Mouse (Mus musculus) mouse trophoblast stem cell (cell line): ENCODE results near the gene Evi5l.

Experiments
- in situ Hi-C, 2 experiments: fragments of 300-500 bp; cut with MseI, MboI; formaldehyde crosslinking; loops; 2 replicates in 1 of 2; 3 replicates in 1 of 2; pipeline ENCODE4 v1.15.1; 2025

Gene Evi5l

GRCm38 (mm10) chr8:4165852-4166751 is at the start of gene Evi5l:
TSS of gene Evi5l (plus strand) at chr8:4166567.
- in situ Hi-C loops: no loop called here

- in situ Hi-C loops: no loop called here
Measured at GRCm38 (mm10) chr8:4133798-4134197, 32.6 kb upstream of the Evi5l start, which contains the start of gene Cd209g. TSS of gene Cd209g (plus strand) at chr8:4134098.

GRCm38 (mm10) chr8:4139660-4140646 is 26.4 kb upstream of the Evi5l start:
- in situ Hi-C loops: no loop called here

- in situ Hi-C loops: no loop called here
Measured at GRCm38 (mm10) chr8:4141721-4142120, 24.6 kb upstream of the Evi5l start.

GRCm38 (mm10) chr8:4147272-4147671 is 19.1 kb upstream of the Evi5l start:
- in situ Hi-C loops: no loop called here

- in situ Hi-C loops: no loop called here
Measured at GRCm38 (mm10) chr8:4154878-4155277, 11.5 kb upstream of the Evi5l start.

- in situ Hi-C loops: no loop called here
Measured at GRCm38 (mm10) chr8:4162786-4163185, 3.6 kb upstream of the Evi5l start.

GRCm38 (mm10) chr8:4165176-4165851 is 1.1 kb upstream of the Evi5l start:
- in situ Hi-C loops: no loop called here

GRCm38 (mm10) chr8:4166881-4167525 is 636 bp downstream of the Evi5l start:
- in situ Hi-C loops: no loop called here

- in situ Hi-C loops: no loop called here
Measured at GRCm38 (mm10) chr8:4167918-4168317, 1.6 kb downstream of the Evi5l start.

- in situ Hi-C loops: no loop called here
Measured at GRCm38 (mm10) chr8:4172486-4172885, 6.1 kb downstream of the Evi5l start.

GRCm38 (mm10) chr8:4174018-4174417 is 7.7 kb downstream of the Evi5l start:
- in situ Hi-C loops: no loop called here

- in situ Hi-C loops: no loop called here
Measured at GRCm38 (mm10) chr8:4183409-4183808, 17.0 kb downstream of the Evi5l start.

GRCm38 (mm10) chr8:4186151-4186550 is 19.8 kb downstream of the Evi5l start:
- in situ Hi-C loops: no loop called here

GRCm38 (mm10) chr8:4188605-4189004 is 22.2 kb downstream of the Evi5l start:
- in situ Hi-C loops: no loop called here

GRCm38 (mm10) chr8:4189031-4189722 is 22.8 kb downstream of the Evi5l start:
- in situ Hi-C loops: no loop called here

- in situ Hi-C loops: no loop called here
Measured at GRCm38 (mm10) chr8:4192305-4192704, 25.9 kb downstream of the Evi5l start.

- in situ Hi-C loops: no loop called here
Measured at GRCm38 (mm10) chr8:4192807-4193587, 26.6 kb downstream of the Evi5l start.

GRCm38 (mm10) chr8:4193588-4193894 is 27.2 kb downstream of the Evi5l start:
- in situ Hi-C loops: no loop called here

GRCm38 (mm10) chr8:4201321-4201720 is 35.0 kb downstream of the Evi5l start:
- in situ Hi-C loops: no loop called here
